In the genomic region with DNA sequence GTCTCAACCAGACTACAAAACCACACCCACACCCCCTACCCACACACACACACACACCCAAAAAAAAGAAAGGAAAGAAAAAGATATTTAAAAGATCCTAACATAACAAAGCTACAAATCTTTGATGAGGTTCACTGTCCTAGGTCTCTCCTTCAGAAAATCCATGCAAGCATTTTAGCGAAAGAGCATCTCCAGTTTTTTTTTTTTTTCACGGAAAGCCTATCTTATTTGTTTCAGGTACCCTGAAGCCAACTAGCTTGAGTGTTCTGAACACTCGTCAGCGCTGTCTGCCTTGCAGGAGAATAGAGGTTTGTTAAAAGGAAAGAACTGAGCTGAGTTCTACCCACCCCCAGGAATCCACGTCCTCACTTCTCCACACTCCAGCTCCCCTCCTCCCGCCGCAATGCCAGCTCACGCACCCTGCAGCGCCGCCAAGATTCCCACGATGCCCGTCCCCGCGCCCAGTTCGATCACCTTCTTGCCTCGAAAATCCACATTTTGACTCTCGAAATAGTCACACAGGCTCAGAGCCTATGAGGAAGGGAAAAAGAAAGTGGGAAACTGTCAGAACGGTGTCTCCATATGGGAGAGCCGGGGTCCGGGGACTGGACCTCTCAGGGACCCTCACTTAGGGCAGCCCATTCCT, we compare ENCODE assay signal across 8 mouse cellular contexts. TPM values are rescaled to one million over a fixed set of nuclear protein-coding genes. Genes with fewer than 3 reads are reported as not detected.
A peak's percentile ranks its signal among the peaks of the same experiment; 100 is the strongest.
DNase-seq lines count a peak whose midpoint lies in the region; ATAC-seq and TF ChIP-seq lines count a peak whose summit lies in the region.

No protein-coding gene starts in this region.

- peak overlapping the region; percentile 71 for H3K9ac ChIP-seq in forebrain, embryonic 16.5 days (replicated peaks; ENCODE audit: low read depth, low read length)
- H3K9ac ChIP-seq in limb, embryonic 11.5 days (ENCODE audit: low read length) = peak overlapping the region; percentile 63

- 3% methylated on average over 20 of the region's 20 CpGs for WGBS in lung, adult 2 months
- 2% methylated on average over 20 of the region's 20 CpGs for WGBS in forebrain, embryonic 16.5 days
- WGBS in limb, embryonic 11.5 days = 2% methylated on average over 20 of the region's 20 CpGs
- 2% methylated on average over 20 of the region's 20 CpGs for WGBS in olfactory bulb, adult 2 months

- H3K27ac ChIP-seq in forebrain, embryonic 16.5 days (ENCODE audit: low read length) = no peak overlapping the region
- H3K27ac ChIP-seq in limb, embryonic 11.5 days (replicated peaks; ENCODE audit: low read depth, low read length) = no peak overlapping the region
- H3K27ac ChIP-seq in olfactory bulb, adult 2 months (ENCODE audit: insufficient read depth, low read depth, low read length) = no peak overlapping the region

- TF ChIP-seq POLR2A in lung, adult 2 months (IDR thresholded peaks at IDR 0.05; ENCODE audit: borderline replicate concordance, extremely low read depth, low read depth, low read length) = no peak
- TF ChIP-seq POLR2A in olfactory bulb, adult 2 months (IDR thresholded peaks at IDR 0.05; ENCODE audit: insufficient read depth, low read depth, low read length) = no peak

- 0 out of 2 replicates have a peak, but pooled peaks cover 2% of the 10 kb centered on the region for H3K27me3 ChIP-seq in forebrain, embryonic 16.5 days (replicated peaks; ENCODE audit: control insufficient read depth, insufficient read depth, low read length)
- H3K27me3 ChIP-seq in limb, embryonic 11.5 days (ENCODE audit: control insufficient read depth, insufficient read depth, low read length) = no peaks in the 10 kb centered on the region; the same call in 1 of the 2 replicates

- H3K36me3 ChIP-seq in forebrain, embryonic 16.5 days (ENCODE audit: control insufficient read depth, insufficient read depth) = no peaks in the 10 kb centered on the region
- H3K36me3 ChIP-seq in limb, embryonic 11.5 days (ENCODE audit: control insufficient read depth, insufficient read depth, low read length) = no peaks in the 10 kb centered on the region

- H3K4me3 ChIP-seq in lung, adult 2 months (replicated peaks; ENCODE audit: extremely low read depth, low read depth, low read length) = peak overlapping the region; percentile 79
- peak overlapping the region; percentile 64 for H3K4me3 ChIP-seq in forebrain, embryonic 16.5 days (replicated peaks; ENCODE audit: low read length)
- peak overlapping the region; percentile 90 for H3K4me3 ChIP-seq in limb, embryonic 11.5 days (ENCODE audit: low read depth, low read length)
- H3K4me3 ChIP-seq in olfactory bulb, adult 2 months (ENCODE audit: insufficient read depth, low read depth, low read length) = peak overlapping the region; percentile 98

- H3K4me2 ChIP-seq in forebrain, embryonic 16.5 days (ENCODE audit: low read length) = peak overlapping the region; percentile 97
- H3K4me2 ChIP-seq in limb, embryonic 11.5 days (ENCODE audit: low read depth, severe bottlenecking) = peak overlapping the region; percentile 98

- H3K4me1 ChIP-seq in lung, adult 2 months (ENCODE audit: control insufficient read depth, insufficient read depth, low read length) = 0 out of 2 replicates have a peak, but pooled peaks cover 3% of the 10 kb centered on the region
- H3K4me1 ChIP-seq in forebrain, embryonic 16.5 days (replicated peaks; ENCODE audit: control insufficient read depth, insufficient read depth, low read length) = peaks cover 12% of the 10 kb centered on the region
- H3K4me1 ChIP-seq in limb, embryonic 11.5 days (ENCODE audit: control insufficient read depth, insufficient read depth, low read length) = 0 out of 2 replicates have a peak, but pooled peaks cover 4% of the 10 kb centered on the region
- no peaks in the 10 kb centered on the region for H3K4me1 ChIP-seq in olfactory bulb, adult 2 months (ENCODE audit: control insufficient read depth, insufficient read depth, low read length)

- TF ChIP-seq CTCF in lung, adult 2 months (IDR thresholded peaks at IDR 0.05; ENCODE audit: insufficient read depth, low read length) = no peak
- 0 out of 2 replicates have a peak, but pooled peaks have one; percentile 21 for TF ChIP-seq CTCF in olfactory bulb, adult 2 months (IDR thresholded peaks at IDR 0.05; ENCODE audit: insufficient read depth, low read depth, low read length)

- no peaks in the 10 kb centered on the region for H3K9me3 ChIP-seq in forebrain, embryonic 16.5 days (ENCODE audit: control insufficient read depth, low read length)
- no peaks in the 10 kb centered on the region for H3K9me3 ChIP-seq in limb, embryonic 11.5 days (ENCODE audit: control insufficient read depth, low read length)

- ATAC-seq in forebrain, embryonic 16.5 days = peak; percentile 4; the same call in 1 of the 2 replicates
- no peak; the same call in 1 of the 2 replicates for ATAC-seq in limb, embryonic 11.5 days (ENCODE audit: insufficient number of reproducible peaks, low FRiP score, low TSS enrichment, low read depth)

- DNase-seq in adrenal gland, postnatal 14 days = peak; percentile 53
- no peak for DNase-seq in adrenal gland, postnatal 10 days
- no peak for DNase-seq in lung, adult 2 months
- no peak for DNase-seq in lung, postnatal 25 days (ENCODE audit: low spot score)
- DNase-seq in limb, embryonic 11.5 days (ENCODE audit: low spot score) = no peak
- no peak for DNase-seq in B cell, adult 2 months

RNA-seq across cellular contexts. Expression of a gene that starts 0.5 kb away (rescaled TPM):
- 12.4 and 18.1 TPM in 2 replicates for total RNA-seq in adrenal gland, postnatal 14 days (2021)
- total RNA-seq in adrenal gland, postnatal 10 days (2021) = 10 to 100 TPM; 14.9 to 17.6 TPM
- polyA plus RNA-seq in lung, adult 2 months (2012; rRNA removed) = 8.9 and 14.5 TPM in 2 replicates
- 20.1 and 23.0 TPM in 2 replicates for polyA plus RNA-seq in forebrain, embryonic 16.5 days (2015; fragmentation: Nextera tagmentation; extraction: Ambion mirVana)
- 47.6 and 50.4 TPM in 2 replicates for polyA plus RNA-seq in limb, embryonic 11.5 days (2014; fragmentation: Nextera tagmentation; extraction: Ambion mirVana)
- polyA plus RNA-seq in olfactory bulb, adult 2 months (2012; ENCODE audit: insufficient read depth, insufficient read length, low replicate concordance, missing spikeins) = not detected in 2 replicates

RNA-seq across cellular contexts. Expression of a gene that starts 0.6 kb away (rescaled TPM):
- total RNA-seq in adrenal gland, postnatal 14 days (2021) = 0.15 and 0.23 TPM in 2 replicates
- total RNA-seq in adrenal gland, postnatal 10 days (2021) = under 1 TPM; 0.24 to 0.42 TPM
- polyA plus RNA-seq in lung, adult 2 months (2012; rRNA removed) = 0.17 and 0.38 TPM in 2 replicates
- polyA plus RNA-seq in forebrain, embryonic 16.5 days (2015; fragmentation: Nextera tagmentation; extraction: Ambion mirVana) = 0.11 and 0.18 TPM in 2 replicates
- polyA plus RNA-seq in limb, embryonic 11.5 days (2014; fragmentation: Nextera tagmentation; extraction: Ambion mirVana) = 0.19 and 0.31 TPM in 2 replicates
- not detected in 2 replicates for polyA plus RNA-seq in olfactory bulb, adult 2 months (2012; ENCODE audit: insufficient read depth, insufficient read length, low replicate concordance, missing spikeins)

RNA-seq across cellular contexts. Expression of a gene that starts 7.4 kb away (rescaled TPM):
- 0.26 and 0.41 TPM in 2 replicates for total RNA-seq in adrenal gland, postnatal 14 days (2021)
- under 1 TPM; 0.27 to 0.30 TPM for total RNA-seq in adrenal gland, postnatal 10 days (2021)
- polyA plus RNA-seq in lung, adult 2 months (2012; rRNA removed) = 0.14 and 0.26 TPM in 2 replicates
- 0.20 and 0.26 TPM in 2 replicates for polyA plus RNA-seq in forebrain, embryonic 16.5 days (2015; fragmentation: Nextera tagmentation; extraction: Ambion mirVana)
- not detected in 2 replicates for polyA plus RNA-seq in limb, embryonic 11.5 days (2014; fragmentation: Nextera tagmentation; extraction: Ambion mirVana)
- not detected in 2 replicates for polyA plus RNA-seq in olfactory bulb, adult 2 months (2012; ENCODE audit: insufficient read depth, insufficient read length, low replicate concordance, missing spikeins)

RNA-seq across cellular contexts. Expression of a gene that starts 10.1 kb away (rescaled TPM):
- total RNA-seq in adrenal gland, postnatal 14 days (2021) = 57.6 and 58.7 TPM in 2 replicates
- total RNA-seq in adrenal gland, postnatal 10 days (2021) = 10 to 100 TPM; 74.9 to 76.1 TPM
- 22.4 and 25.1 TPM in 2 replicates for polyA plus RNA-seq in lung, adult 2 months (2012; rRNA removed)
- polyA plus RNA-seq in forebrain, embryonic 16.5 days (2015; fragmentation: Nextera tagmentation; extraction: Ambion mirVana) = 60.8 and 66.0 TPM in 2 replicates
- 87.4 and 91.8 TPM in 2 replicates for polyA plus RNA-seq in limb, embryonic 11.5 days (2014; fragmentation: Nextera tagmentation; extraction: Ambion mirVana)
- polyA plus RNA-seq in olfactory bulb, adult 2 months (2012; ENCODE audit: insufficient read depth, insufficient read length, low replicate concordance, missing spikeins) = not detected in 2 replicates

RNA-seq across cellular contexts. Expression of a gene that starts 19.3 kb away (rescaled TPM):
- total RNA-seq in adrenal gland, postnatal 14 days (2021) = 6.2 and 8.0 TPM in 2 replicates
- total RNA-seq in adrenal gland, postnatal 10 days (2021) = 1 to 10 TPM; 6.5 to 6.9 TPM
- 5.4 and 6.1 TPM in 2 replicates for polyA plus RNA-seq in lung, adult 2 months (2012; rRNA removed)
- polyA plus RNA-seq in forebrain, embryonic 16.5 days (2015; fragmentation: Nextera tagmentation; extraction: Ambion mirVana) = 5.3 and 6.6 TPM in 2 replicates
- 1.2 and 1.6 TPM in 2 replicates for polyA plus RNA-seq in limb, embryonic 11.5 days (2014; fragmentation: Nextera tagmentation; extraction: Ambion mirVana)
- not detected in 2 replicates for polyA plus RNA-seq in olfactory bulb, adult 2 months (2012; ENCODE audit: insufficient read depth, insufficient read length, low replicate concordance, missing spikeins)
